Mouse (Mus musculus): ENCODE measurements around the gene Dmpk. TPM values are rescaled to one million over a fixed set of nuclear protein-coding genes. Genes with fewer than 3 reads are reported as not detected.
A peak's percentile ranks its signal among the peaks of the same experiment; 100 is the strongest.
"Not testable (repeated sequence)": the region's sequence is repeated elsewhere in the genome, so short reads cannot be mapped to it uniquely, and the experiment has no call there.

The Dmpk gene
- polyA plus RNA-seq, 1 experiment from 2014 or later: 13.9 TPM

DNA sequence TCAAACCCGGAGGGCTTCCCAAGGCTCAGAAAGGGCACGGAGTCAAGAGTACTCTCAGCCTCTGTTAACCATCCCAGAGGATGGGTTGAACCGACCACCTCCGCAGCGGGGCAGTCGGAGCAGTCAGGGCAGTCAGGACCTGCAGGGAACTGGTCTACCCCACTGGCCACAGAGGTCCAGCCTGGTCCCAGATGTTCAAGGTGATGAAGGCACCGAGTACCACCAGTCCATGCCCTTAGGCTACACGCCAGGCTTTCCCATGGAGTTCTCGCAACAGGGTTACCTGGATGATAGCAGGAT is 28.9 kb upstream of the Dmpk start:
- Histone ChIP-seq H3K36me3 (replicated peaks) (peaks cover 28% of the 10 kb centered on the region), H3K27ac (replicated peaks) (no peak overlapping the region), H3K9ac (no peak overlapping the region), H3K4me3 (replicated peaks) (no peak overlapping the region), H3K4me2 (no peak overlapping the region), H3K4me1 (replicated peaks) (no peaks in the 10 kb centered on the region), H3K9me3 (replicated peaks) (no peaks in the 10 kb centered on the region), H3K27me3 (peaks cover 7% of the 10 kb centered on the region)
- WGBS (ENCODE audit: insufficient replicate concordance): 73% methylated on average over 9 of the region's 9 CpGs
- no peak for ATAC-seq (ENCODE audit: insufficient read depth)

DNA sequence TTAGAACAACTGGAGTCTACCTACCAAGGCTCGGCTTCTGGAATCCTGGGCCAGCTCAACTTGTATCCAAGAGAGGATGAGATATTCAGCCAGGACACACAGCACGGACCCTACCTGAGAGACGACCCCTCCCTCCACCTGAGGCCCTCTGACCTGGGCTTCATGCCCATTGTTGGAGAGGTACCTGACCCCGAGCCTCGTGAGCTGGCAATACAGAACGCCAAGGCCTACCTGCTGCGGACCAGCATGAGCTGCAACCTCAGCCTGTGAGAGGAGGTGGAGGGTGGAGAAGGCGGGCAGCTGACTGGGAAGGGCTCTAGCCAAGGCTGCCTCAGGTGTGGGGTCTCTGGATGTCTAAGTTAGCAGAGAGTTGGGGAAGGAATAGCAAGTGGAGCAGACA is 28.5 kb upstream of the Dmpk start:
- H3K27ac ChIP-seq (replicated peaks): no peak overlapping the region
- no peak overlapping the region for H3K4me2 ChIP-seq
- H3K4me3 ChIP-seq (replicated peaks): no peak overlapping the region
- H3K9ac ChIP-seq: no peak overlapping the region
- no peak for ATAC-seq (ENCODE audit: insufficient read depth)
- peaks cover 24% of the 10 kb centered on the region for H3K36me3 ChIP-seq (replicated peaks)
- no peaks in the 10 kb centered on the region for H3K4me1 ChIP-seq (replicated peaks)
- peaks cover 11% of the 10 kb centered on the region for H3K27me3 ChIP-seq
- no peaks in the 10 kb centered on the region for H3K9me3 ChIP-seq (replicated peaks)
- 78% methylated on average over 8 of the region's 8 CpGs for WGBS (ENCODE audit: insufficient replicate concordance)

- no peak overlapping the region for H3K9ac ChIP-seq
Observed at GRCm38 (mm10) chr7:19057405-19057804, 26.2 kb upstream of the Dmpk start.

GRCm38 (mm10) chr7:19065896-19066295 is 17.8 kb upstream of the Dmpk start:
- H3K9ac ChIP-seq: no peak overlapping the region
- no peaks in the 10 kb centered on the region for H3K9me3 ChIP-seq (replicated peaks)
- peaks cover 4% of the 10 kb centered on the region for H3K4me1 ChIP-seq (replicated peaks)
- no peaks in the 10 kb centered on the region for H3K36me3 ChIP-seq (replicated peaks)
- 35% methylated on average over 13 of the region's 13 CpGs for WGBS (ENCODE audit: insufficient replicate concordance)
- no peak overlapping the region for H3K27ac ChIP-seq (replicated peaks)
- H3K4me3 ChIP-seq (replicated peaks): no peak overlapping the region
- peaks cover 62% of the 10 kb centered on the region for H3K27me3 ChIP-seq
- H3K4me2 ChIP-seq: no peak overlapping the region
- no peak for ATAC-seq (ENCODE audit: insufficient read depth)

More at GRCm38 (mm10) chr7:19057405-19057804, 26.2 kb upstream of the Dmpk start:
- H3K27ac ChIP-seq (replicated peaks): no peak overlapping the region
- no peaks in the 10 kb centered on the region for H3K9me3 ChIP-seq (replicated peaks)
- H3K4me3 ChIP-seq (replicated peaks): no peak overlapping the region
- no peak overlapping the region for H3K4me2 ChIP-seq
- 60% methylated on average over 10 of the region's 10 CpGs for WGBS (ENCODE audit: insufficient replicate concordance)
- peaks cover 12% of the 10 kb centered on the region for H3K27me3 ChIP-seq
- ATAC-seq (ENCODE audit: insufficient read depth): no peak
- H3K36me3 ChIP-seq (replicated peaks): peaks cover 1% of the 10 kb centered on the region; the same call in 1 of the 2 replicates
- no peaks in the 10 kb centered on the region for H3K4me1 ChIP-seq (replicated peaks)

- Histone ChIP-seq H3K4me1 (replicated peaks) (peaks cover 4% of the 10 kb centered on the region), H3K4me2 (no peak overlapping the region), H3K9me3 (replicated peaks) (no peaks in the 10 kb centered on the region), H3K9ac (no peak overlapping the region), H3K36me3 (replicated peaks) (no peaks in the 10 kb centered on the region), H3K27ac (replicated peaks) (no peak overlapping the region), H3K27me3 (peaks cover 66% of the 10 kb centered on the region), H3K4me3 (replicated peaks) (no peak overlapping the region)
- no peak for ATAC-seq (ENCODE audit: insufficient read depth)
- 33% methylated on average over 14 of the region's 14 CpGs for whole genome bisulfite sequencing (ENCODE audit: insufficient replicate concordance)
Observed at GRCm38 (mm10) chr7:19067063-19067462, 16.6 kb upstream of the Dmpk start.

GRCm38 (mm10) chr7:19067935-19068334 is 15.7 kb upstream of the Dmpk start:
- WGBS (ENCODE audit: insufficient replicate concordance): 50% methylated on average over 14 of the region's 14 CpGs
- Histone ChIP-seq H3K4me2 (no peak overlapping the region), H3K27me3 (peaks cover 70% of the 10 kb centered on the region), H3K36me3 (replicated peaks) (no peaks in the 10 kb centered on the region), H3K9ac (no peak overlapping the region), H3K9me3 (replicated peaks) (no peaks in the 10 kb centered on the region), H3K27ac (replicated peaks) (no peak overlapping the region), H3K4me3 (replicated peaks) (no peak overlapping the region), H3K4me1 (replicated peaks) (peaks cover 4% of the 10 kb centered on the region)
- ATAC-seq (ENCODE audit: insufficient read depth): no peak

- no peak for ATAC-seq (ENCODE audit: insufficient read depth)
- 1% methylated on average over 2 of the region's 2 CpGs for WGBS (ENCODE audit: insufficient replicate concordance)
Observed at GRCm38 (mm10) chr7:19068707-19069106, 14.9 kb upstream of the Dmpk start.

DNA sequence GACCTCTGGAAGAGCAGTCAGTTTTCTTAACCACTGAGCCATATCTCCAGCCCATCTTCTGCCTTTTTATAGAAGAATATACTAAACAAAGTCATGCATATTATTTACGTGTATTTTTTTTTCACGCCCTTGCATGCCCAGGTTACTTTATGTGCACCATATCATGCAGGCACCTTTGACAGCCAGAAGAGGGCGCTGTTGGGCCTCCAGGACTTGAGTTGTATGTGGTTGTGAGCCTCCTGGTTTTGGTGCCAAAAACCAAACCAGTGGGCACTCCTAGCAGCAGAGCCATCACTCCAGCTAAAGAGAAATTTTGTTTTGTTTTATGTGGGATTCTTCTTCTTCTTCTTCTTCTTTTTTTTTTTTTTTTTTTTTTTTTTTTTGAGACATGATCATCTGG is 14.1 kb upstream of the Dmpk start:
- ATAC-seq (ENCODE audit: insufficient read depth): no peak
- 35% methylated on average over 3 of the region's 3 CpGs for WGBS (ENCODE audit: insufficient replicate concordance)
- Histone ChIP-seq H3K27ac (replicated peaks) (no peak overlapping the region), H3K4me2 (no peak overlapping the region), H3K9ac (no peak overlapping the region), H3K27me3 (peaks cover 71% of the 10 kb centered on the region), H3K9me3 (replicated peaks) (no peaks in the 10 kb centered on the region), H3K4me1 (replicated peaks) (peaks cover 4% of the 10 kb centered on the region), H3K4me3 (replicated peaks) (no peak overlapping the region), H3K36me3 (replicated peaks) (no peaks in the 10 kb centered on the region)

More at GRCm38 (mm10) chr7:19068707-19069106, 14.9 kb upstream of the Dmpk start:
- Histone ChIP-seq H3K4me1 (replicated peaks) (peaks cover 4% of the 10 kb centered on the region), H3K27ac (replicated peaks) (no peak overlapping the region), H3K9ac (no peak overlapping the region), H3K36me3 (replicated peaks) (no peaks in the 10 kb centered on the region), H3K9me3 (replicated peaks) (no peaks in the 10 kb centered on the region), H3K27me3 (peaks cover 71% of the 10 kb centered on the region), H3K4me2 (no peak overlapping the region), H3K4me3 (replicated peaks) (no peak overlapping the region)

- peaks cover 17% of the 10 kb centered on the region for H3K4me1 ChIP-seq (replicated peaks)
- not testable (repeated sequence) for H3K9me3 ChIP-seq (replicated peaks); H3K27ac ChIP-seq (replicated peaks); H3K4me2 ChIP-seq; H3K4me3 ChIP-seq (replicated peaks); ATAC-seq (ENCODE audit: insufficient read depth); H3K9ac ChIP-seq; H3K36me3 ChIP-seq (replicated peaks)
- peaks cover 64% of the 10 kb centered on the region for H3K27me3 ChIP-seq
- 37% methylated on average over 3 of the region's 3 CpGs for whole genome bisulfite sequencing (ENCODE audit: insufficient replicate concordance)
Observed at GRCm38 (mm10) chr7:19071024-19071423, 12.6 kb upstream of the Dmpk start.

- WGBS (ENCODE audit: insufficient replicate concordance): 76% methylated on average over 9 of the region's 9 CpGs
- Histone ChIP-seq H3K4me3 (replicated peaks) (no peak overlapping the region), H3K9ac (no peak overlapping the region), H3K27me3 (peaks cover 43% of the 10 kb centered on the region), H3K27ac (replicated peaks) (no peak overlapping the region), H3K4me2 (no peak overlapping the region), H3K4me1 (replicated peaks) (peaks cover 35% of the 10 kb centered on the region), H3K9me3 (replicated peaks) (no peaks in the 10 kb centered on the region), H3K36me3 (replicated peaks) (peaks cover 4% of the 10 kb centered on the region; the same call in 1 of the 2 replicates)
- ATAC-seq (ENCODE audit: insufficient read depth): no peak
Observed at GRCm38 (mm10) chr7:19073504-19073903, 10.1 kb upstream of the Dmpk start.

DNA sequence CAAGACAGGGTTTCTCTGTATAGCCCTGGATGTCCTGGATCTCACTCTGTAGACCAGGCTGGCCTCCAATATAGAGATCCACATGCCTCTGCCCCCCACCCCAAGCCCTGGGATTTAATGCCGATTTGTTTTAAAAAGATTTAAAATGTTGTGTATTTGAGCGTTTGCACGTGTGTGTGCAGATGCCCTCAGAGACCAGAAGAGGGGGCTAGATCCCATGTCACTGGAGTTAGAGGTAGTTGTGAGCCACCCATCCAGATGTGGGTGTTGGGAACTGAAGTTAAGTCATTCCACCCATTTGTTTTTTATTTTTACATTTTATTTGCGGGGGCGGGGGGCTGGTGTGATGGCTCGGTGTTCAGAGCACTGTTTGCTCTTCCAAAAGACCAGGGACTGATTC is 9.2 kb upstream of the Dmpk start:
- H3K4me3 ChIP-seq (replicated peaks): no peak overlapping the region
- peaks cover 37% of the 10 kb centered on the region for H3K4me1 ChIP-seq (replicated peaks)
- H3K27ac ChIP-seq (replicated peaks): no peak overlapping the region
- H3K4me2 ChIP-seq: no peak overlapping the region
- no peak for ATAC-seq (ENCODE audit: insufficient read depth)
- WGBS (ENCODE audit: insufficient replicate concordance): 86% methylated on average over 6 of the region's 6 CpGs
- peaks cover 47% of the 10 kb centered on the region for H3K27me3 ChIP-seq
- no peak overlapping the region for H3K9ac ChIP-seq
- H3K9me3 ChIP-seq (replicated peaks): no peaks in the 10 kb centered on the region
- peaks cover 4% of the 10 kb centered on the region; the same call in 1 of the 2 replicates for H3K36me3 ChIP-seq (replicated peaks)

- H3K27ac ChIP-seq (replicated peaks): peak overlapping the region; percentile 41; the same call in 1 of the 2 replicates
- peak overlapping the region; percentile 76 for H3K9ac ChIP-seq
- H3K27me3 ChIP-seq: peaks cover 48% of the 10 kb centered on the region
- H3K4me1 ChIP-seq (replicated peaks): peaks cover 37% of the 10 kb centered on the region
- no peaks in the 10 kb centered on the region for H3K9me3 ChIP-seq (replicated peaks)
- peak overlapping the region; percentile 82 for H3K4me3 ChIP-seq (replicated peaks)
- peak overlapping the region; percentile 92 for H3K4me2 ChIP-seq
- ATAC-seq (ENCODE audit: insufficient read depth): no peak
- 48% methylated on average over 5 of the region's 5 CpGs for WGBS (ENCODE audit: insufficient replicate concordance)
- H3K36me3 ChIP-seq (replicated peaks): peaks cover 10% of the 10 kb centered on the region
Observed at GRCm38 (mm10) chr7:19075231-19075630, 8.4 kb upstream of the Dmpk start.

All from liver, embryonic 15.5 days (tissue).